Mouse (Mus musculus) liver, embryonic 14.5 days (tissue): ENCODE measurements around the gene Cpsf7.

Experiments used
- CTCF ChIP-seq: IDR thresholded peaks from 2 replicates; pipeline ENCODE4 v1.5.1; 2016; ENCODE audit warnings: antibody characterized with exemption, low read depth, control low read depth
- EP300 ChIP-seq: IDR thresholded peaks from 2 replicates; pipeline ENCODE4 v1.6.1; 2016; ENCODE audit warnings: antibody characterized with exemption, low read depth

DNA sequence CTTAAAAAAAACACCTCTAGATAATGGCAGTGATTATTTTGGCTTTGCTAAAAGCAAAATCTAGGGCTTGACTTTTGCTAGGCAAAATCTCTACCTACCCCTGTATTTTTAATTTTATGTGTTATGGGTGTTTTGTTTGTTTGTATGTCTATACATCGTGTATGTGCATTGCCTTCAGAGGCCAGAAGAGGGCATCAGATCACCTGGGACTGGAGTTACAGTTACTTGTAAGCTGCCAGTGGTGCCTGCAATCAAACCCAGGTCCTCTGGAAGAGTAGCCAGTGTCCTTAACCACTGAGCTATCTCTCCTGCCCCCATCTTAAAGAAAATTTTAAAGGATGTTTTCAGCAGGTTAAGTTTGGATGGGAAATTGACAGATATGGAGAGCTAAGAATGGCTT is 5.0 kb downstream of the Cpsf7 start:
- TF ChIP-seq CTCF (peak; percentile 48), EP300 (no peak)
